Mouse (Mus musculus) ovary, postnatal 10 days (tissue): Measurements from ENCODE around the gene Arsa.

Source experiments
- DNase-seq: peaks from one replicate; pipeline ENCODE4 v3.0.0; 2022; ENCODE audit warnings: low spot score

Arsa gene

DNA sequence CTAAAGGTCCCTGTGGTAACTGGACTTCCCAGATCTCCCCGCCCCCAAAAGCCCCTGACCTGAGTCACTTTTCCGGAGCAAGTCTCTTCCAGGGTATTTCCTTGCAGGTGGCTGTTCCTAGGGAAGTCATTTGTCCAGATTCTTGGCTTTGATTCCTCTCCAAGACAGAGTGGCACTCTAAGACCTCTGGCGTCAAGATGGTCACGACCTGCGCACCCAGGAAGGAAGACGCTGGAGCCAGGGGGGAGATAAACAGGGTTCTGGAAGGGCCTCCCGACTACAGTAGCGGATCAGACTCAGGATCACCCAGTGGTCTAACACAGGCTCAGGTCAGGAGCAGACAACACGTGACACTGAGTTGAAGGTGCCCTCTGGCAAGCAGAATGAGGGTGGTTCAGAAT is at the start of gene Arsa:
Arsa (minus strand) TSS at position 335 of the 401 bp plus-strand sequence.
- no peak for DNase-seq

DNA sequence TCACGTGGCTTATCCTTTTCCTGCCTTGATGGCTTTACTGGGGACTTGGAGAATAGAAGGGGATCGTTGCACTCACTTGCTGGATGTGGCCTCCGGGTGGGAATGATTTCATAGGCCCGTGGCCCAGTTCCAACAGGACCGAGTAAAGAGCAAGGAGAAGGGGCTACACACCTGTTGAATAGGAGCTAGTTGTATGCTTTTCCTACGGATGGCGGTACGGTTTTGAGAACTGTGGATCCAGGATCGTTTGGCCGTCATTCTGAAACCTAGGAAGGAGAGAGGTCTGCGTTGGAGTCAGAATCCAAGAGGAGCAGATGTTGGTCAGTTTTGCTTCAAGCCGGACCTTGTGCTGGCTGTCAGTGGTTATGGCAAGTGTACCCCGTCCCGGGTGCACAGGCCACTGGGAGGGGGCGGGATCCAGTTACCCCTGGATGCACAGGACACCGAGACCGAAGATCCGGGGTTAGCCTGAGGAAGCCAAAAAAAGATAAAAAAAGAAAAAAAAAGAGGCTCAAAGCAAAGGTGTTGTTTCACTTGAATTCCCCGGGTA is 49.6 kb upstream of the Arsa start:
- DNase-seq, result no peak

DNA sequence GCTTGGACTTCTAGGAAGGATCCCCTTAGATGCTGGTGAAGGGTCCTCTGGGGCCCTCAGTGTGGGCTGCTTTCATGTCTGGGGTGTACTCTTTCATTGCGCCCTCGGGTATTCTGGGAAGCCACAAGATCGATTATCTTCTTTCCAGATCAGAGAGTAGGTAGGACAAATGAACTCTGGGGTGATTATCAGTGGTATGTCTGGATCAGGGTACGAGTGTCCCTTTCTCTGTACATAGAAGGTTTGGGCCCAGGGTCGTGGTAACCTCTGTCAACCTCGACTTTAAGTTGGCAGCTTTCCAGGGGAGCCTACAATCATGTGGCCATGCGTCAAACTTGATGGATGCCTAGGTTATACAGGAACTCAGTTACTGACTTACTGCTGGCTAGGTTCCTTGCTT is 48.7 kb upstream of the Arsa start:
- DNase-seq, result no peak

DNA sequence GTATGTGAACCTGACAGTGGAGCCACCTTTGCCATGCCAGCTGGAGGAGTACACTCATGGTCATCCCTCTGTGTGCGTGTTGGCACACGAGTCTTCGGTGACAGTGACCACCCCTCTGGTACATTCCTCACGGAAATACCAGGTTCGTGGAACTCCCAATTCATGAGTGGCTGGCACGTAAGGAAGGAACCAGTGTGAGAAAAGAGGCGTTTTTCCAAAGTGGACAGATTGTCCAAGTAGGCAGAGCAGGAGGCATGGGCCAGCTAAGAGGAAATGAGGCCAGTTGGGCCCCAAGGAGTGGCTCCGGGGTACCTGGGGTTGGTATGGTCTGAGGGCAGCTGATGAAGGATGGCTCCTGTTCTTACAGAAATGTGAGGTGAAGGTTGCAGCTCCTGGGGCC is 48.2 kb upstream of the Arsa start:
- no peak for DNase-seq

DNA sequence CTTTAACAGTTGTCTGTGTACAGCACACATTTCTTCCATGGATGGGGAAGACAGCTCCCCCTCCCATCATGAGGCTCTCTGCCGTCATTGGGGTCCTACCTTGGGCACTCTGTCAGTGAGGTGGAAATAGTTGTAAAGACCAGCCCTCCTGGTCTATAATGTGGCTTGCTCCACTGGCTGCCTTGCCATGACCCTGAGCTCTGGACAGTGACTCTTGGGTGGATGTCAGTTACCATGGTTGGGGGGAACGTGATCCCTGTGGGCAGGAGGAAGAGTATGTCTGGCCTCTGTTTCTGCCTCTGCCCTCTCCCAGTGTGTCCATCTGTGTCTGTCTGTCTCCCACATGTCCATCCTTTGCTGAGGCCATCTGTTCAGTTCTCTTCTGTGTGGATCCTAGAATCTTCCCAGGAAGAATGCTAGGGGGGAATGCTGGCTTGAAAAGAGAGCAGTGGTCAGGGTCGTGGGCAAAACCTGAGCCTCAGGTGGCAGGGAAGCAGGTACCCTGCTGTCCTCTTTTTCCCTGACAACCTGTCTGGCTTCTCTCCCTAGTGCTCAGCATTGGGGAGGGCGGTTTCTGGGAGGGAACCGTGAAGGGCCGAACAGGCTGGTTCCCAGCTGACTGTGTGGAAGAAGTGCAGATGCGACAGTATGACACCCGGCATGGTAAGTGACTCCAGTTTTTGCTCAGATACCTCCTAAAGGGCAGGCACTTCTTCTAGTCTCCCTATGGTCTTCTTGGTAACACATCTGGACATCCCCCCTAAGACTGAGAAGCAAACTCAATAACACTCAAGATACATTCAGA is 47.6 kb upstream of the Arsa start:
- no peak for DNase-seq

DNA sequence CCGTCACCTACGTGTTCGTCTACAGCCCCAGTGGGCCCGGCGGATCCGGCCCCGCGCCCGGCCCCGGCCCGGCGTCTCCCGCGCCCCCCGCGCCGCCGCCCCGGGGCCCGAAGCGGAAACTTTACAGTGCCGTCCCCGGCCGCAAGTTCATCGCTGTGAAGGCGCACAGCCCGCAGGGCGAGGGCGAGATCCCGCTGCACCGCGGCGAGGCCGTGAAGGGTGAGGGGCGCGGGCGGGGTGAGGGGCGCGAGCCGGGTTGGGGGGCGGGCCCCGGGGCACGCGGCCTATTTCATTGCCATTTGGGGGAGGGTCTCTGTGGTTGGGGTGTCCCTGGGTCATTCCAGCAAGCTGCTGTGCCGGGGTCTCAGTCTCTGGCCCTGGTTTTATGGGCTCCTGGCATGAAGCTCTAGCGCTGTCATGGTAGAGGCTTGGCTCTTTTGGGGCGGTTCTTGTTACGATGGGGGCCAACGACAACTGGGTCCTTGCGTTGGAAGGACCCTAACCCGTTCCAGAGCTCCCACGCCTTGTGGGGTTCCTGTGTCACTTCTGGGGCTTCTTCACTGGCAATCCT is 46.9 kb upstream of the Arsa start:
- no peak for DNase-seq

DNA sequence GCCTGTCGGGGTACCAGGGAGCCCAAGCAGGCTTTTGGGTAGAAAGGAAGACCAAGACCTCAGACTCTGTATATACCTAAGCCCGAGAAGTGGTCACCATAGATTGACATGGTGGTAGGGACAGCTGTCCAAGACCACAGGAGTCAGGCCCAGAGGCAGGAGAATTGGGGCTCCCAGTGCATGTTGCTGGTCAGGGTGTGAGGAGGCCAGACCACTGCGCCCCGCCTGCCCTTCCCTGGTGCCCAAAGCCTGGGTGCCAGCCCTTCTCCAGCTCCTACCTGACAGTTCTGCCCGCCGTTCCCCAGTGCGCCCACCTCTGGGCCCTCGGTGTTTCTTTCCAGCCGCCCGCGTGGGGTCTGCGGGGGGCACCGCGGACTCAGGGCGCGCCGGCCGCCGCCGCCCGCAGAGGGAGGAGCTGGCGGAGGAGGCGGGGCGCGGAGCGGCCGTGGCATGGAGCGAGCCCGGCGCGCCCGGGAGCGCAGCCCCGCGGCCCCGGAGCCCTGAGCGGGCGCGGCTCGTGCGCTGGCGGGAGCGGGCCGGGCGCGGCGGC is 46.1 kb upstream of the Arsa start:
- no peak for DNase-seq

DNA sequence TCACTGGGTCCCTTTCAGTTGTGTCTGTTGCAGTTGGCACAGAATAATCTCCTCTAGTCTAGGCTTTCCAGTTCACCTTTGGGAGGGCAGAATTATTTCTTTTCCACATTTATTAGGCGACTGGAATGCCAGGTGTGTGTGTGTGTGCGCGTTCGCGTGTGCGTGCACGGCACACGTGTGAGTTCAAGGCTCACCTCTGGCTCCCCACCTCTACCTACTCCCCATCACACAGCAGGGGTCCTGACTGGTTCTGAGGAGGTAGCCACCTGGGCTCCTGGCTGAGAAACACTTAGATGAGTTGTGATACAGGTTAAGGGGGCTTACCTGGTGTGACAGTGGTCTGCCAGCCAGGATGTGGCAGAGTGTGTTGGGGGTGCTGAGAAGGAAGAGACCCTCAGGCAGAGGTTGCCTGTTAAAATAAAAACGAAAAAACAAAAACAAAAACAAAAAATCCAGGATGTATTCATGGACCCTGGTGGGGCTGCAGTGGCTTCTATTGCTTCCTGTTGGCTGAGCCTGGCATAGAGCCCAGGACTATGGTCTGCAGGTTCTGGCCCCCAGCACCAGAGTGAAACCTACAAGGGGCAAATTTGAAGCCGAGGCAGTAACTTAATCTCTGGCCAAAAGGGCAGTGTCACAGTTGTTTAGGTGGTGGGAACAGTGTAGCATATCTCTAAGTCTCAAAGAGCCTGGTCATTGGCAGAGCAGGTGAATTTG is 45.5 kb upstream of the Arsa start:
- DNase-seq, result no peak

DNA sequence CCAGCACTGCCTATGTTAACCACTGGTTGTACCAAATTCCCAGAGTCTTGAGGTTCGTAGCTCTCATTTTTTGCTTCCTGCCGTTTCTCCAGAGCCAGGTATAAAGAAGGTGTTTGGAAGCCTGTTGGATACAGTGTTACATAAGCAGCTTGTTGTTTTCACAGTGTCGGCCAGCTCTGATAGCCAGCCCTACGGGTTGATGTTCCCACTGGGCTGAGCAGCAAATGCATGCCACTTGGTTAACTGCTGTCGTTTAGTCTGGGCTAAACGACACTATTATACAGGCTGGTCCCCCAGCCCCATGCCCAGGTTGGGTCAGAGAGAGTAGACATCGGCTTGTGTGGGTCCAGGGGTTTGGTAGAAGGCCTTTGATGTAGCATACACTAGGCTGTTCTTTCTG is 44.7 kb upstream of the Arsa start:
- no peak for DNase-seq

DNA sequence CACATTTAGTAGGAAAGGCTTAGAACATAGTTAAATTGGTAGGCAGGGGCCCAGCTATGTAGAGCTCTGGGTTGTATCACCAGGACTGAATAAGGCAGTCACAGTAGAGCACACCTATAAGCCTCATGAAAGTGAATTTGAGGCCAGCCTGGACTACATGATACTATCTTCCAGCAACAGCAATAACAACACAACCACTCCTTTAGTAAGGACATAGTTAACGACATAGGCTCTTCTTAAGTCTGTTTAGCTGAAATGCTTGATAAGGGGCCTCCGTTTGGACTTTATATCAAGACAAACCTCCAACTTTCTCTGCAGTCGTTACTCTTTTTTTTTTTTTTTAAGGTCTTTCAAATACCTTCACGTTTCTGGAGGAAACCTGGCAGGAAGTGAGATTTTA is 35.5 kb upstream of the Arsa start:
- DNase-seq, result no peak

DNA sequence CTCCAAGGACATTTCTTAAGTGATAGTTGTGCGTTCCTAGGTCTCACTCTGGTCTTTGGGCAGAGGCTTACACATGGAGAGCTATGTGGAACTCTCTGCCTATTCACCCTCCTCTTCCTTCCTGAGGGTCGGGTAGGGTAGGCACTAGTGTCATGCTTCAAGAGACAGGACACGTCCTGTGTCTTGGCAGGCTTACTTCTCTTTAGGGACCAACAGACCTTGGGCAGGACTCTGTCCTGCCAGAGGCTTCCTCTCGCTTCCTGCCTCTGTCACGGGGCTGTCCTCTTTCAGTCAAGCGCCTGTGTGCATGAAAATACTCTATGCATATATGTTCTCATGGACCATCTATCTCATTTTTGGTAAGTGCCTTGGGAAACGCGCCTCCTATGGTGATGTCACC is 30.5 kb upstream of the Arsa start:
- DNase-seq, result no peak

DNA sequence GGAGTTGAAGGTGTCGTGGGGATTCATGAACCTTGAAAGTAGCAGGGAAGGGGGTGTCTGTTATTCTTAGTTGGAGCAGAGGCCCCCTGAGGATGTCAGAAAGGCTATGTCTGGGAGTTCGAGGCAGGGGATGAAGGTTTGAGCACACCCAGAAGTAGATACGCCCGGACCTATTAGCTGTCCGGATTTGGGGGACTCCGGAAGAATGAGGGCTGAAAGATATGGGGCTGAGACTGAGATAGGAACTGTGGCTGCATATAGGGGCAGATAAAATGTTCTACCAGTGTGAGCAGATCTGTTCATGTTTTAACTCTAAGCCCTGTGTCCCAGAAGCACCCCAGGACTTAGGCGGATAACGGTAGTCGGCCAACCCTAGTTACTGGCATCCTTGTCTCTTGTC is 27.6 kb upstream of the Arsa start:
- DNase-seq, result no peak

DNA sequence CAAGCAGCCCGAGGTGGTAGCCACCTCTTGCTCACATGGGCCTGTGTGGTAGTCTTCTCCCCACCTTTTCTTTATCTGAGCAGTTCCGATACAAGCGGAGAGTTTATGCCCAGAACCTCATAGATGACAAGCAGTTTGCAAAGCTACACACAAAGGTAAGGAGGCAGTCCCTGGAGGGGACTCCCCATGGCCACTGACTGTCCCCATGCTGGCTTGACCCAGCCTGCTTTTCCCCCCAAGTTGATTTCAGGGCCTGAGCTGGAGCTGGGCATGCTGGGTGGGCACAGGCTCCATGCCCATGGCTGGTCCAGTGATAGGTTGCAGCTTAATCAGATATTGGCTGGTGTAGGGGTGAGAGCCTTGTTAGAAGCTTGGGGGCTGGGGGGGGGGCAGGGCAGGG is 24.1 kb upstream of the Arsa start:
- DNase-seq, result no peak

DNA sequence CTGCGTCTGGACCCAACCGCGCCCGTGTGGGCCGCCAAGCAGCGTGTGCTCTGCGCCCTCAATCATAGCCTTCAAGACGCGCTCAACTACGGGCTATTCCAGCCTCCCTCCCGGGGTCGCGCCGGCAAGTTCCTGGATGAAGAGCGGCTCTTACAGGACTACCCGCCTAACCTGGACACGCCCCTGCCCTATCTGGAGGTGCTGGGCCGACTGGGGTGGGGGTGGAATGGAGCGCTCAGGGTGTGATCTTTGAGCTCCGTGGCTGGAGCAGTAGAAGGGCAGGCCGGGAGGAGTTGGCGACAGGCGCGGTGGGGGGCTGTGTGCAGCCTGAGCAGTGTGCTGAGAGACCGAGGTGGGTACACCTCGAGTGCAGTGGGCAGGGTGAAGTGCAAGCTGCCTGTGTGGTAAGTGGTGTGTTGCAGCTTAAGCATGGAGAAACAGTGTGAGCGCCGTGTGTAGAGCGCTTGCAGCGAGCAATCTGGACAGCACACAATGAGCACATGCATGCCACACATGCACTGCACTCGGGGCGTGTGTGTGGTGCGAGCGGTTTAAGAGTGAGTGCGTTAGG is 23.1 kb upstream of the Arsa start:
- no peak for DNase-seq

DNA sequence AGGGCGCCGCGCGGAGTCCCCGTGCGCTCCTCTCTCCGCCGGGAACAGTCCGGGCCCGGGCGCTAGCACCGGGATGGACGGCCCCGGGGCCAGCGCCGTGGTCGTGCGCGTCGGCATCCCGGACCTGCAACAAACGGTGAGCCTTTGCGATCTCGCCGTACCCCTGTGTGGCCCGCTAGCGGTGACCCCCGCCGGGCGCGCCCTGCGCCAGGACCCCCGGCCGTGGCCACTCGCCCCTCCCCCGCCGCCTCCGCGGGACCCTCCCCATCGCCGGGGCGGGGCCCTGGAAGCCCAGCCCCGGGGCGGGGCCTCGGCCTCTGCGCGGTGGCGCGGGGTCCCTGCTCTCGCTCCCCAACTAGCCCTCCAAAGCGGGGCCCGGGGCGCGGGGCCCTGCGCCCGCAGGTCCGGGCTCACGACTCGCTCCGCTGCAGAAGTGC is 22.6 kb upstream of the Arsa start:
- no peak for DNase-seq

DNA sequence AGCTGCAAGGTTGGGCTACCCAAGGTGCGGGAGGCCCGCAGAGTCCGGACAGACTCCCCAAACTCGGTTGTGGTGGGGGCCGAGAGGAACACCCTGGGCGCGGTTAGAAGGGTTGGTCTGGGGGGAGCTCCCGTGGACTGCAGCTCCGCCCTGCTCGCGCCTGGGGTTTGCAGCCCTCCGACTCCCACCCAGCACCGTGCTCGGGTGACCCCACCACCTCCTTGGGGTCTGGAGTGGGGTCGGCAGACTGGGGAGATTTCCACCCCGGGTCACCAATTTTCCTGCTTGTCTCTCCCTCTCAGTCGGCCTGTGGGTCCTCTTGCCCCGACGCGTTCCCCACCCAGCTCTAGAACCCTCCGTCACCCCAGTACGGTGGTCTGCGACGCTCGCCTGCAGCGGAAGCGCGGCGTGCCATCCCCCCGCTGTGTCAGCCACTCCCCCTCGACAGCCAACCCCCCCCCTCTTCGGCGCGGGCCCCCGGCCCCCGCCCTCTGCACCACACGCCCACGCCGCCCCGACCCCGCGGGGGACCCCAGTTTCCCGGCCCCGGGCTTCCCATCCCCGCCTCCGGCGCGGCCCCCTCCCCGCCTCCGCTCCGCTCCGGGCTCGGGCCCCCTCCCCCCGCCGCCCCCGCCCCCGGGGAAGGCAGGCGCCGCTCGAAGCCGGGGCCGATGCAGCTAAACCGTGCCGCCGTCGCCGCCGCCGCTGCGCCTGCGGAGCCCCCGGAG is 21.9 kb upstream of the Arsa start, which contains the start of gene Shank3:
Shank3 (plus strand) TSS at position 663 of the 728 bp plus-strand sequence.
- DNase-seq, result no peak

DNA sequence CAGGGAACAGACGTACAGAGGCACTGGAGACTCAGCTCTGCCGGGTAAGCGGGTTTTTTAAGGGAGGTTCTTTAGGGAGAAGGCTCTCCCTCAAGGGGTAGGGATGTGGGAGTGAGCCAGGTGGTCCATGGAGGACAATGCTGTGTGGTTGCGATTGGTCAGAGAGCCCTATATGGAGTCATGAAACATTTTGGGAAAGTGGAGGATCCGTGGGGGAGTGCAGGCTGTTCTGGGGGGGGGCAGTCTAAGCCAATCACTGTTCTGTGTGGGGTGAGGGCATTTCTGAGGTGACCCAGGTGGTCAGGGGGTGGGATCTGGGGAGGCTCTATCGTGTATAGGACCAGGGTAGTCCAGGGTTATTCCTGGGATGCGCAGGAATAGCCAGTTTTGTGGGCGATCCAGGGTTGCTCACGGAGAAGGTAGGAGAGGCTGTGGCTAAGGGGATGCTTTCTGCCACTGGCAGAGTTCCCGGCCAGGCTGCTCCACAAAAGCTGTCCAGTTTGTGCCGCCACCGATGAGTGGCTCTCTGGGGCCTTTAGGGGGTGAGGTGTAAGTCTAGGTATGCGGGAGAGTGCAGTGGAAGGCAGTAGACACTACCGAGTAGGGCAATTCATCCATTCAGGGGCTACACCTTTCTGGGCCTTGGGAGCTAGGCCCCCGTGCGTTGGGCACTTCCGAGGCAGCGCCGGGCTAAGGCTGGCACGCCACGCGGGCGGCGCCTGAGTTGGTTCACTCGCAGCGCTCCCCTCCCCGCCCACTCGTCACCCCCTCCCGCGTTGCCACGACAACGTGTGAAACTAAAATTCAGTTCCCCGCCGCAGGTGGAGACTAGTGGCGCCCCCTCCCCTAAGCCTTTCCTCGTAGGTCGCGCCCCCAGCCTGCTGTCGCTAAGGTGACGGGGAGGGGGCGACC is 21.1 kb upstream of the Arsa start:
- no peak for DNase-seq

DNA sequence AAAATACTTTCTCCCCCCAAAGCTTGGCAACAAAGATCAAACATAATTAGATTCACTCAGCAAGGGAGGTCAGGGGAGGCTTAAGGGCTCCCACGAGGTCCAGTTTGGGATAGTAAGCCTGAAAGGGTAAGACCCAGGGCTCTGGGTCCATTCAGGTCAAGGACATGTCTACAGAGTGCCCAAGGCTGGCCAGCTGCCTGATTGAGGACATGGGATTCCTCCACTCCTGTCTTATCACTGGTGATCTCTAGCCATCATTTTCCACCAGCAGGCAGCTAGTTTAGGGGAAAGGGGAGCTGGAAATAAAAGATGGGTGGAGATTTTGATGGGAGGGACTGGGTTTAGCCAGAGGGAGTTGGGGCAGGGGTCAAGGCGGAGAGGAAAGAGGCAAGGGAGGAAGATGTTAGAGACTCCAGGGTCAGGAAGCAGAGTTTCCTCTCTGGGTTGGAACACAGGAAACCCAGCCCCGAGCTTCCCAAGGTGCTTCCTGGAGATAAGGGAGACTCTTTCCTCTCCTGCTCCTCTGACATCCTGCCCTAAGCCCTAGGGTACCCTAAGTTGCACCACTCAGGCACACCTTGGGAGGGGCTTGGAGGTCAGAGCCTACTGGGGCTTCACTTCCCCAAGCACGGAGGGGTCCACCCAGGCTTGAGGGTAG is 20.3 kb upstream of the Arsa start:
- DNase-seq, result no peak

DNA sequence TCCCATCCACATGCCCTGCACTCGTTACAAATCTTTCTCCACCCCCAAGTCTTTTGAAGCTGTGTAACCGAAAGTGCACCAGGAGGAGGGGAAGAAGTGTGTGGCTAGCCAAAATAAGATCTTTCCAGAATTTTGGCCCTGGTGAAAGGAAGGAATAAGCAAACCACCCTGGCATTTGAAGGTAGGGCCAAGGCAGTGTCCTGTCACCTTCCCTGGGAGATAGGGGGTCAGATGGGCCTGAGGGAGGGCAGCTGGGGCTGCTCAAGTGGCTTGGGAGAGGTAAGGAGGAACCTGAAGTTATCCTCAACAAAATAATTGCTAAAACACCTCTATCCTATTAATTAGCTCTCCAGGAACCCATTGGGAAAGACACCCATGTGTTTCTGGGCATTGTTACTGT is 19.6 kb upstream of the Arsa start:
- DNase-seq, result no peak

DNA sequence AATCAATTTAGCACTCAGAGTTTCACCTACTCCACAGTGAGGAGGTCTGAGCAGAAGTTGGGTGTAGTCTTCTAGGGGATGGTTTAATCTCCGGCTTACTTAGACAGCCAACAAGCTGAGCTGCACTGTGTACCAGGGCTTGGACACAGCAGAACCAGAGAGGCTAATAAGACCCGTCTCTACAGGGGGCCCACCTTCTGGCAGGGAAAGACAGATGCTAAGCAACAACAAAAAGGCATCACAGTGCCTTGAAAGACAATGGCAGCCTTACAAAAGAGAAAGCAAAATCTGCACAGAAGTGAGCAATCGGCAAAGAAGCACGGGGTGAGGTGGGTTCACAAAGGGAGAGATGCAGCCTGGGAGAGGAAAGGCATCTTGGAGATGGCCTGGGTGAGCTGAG is 18.9 kb upstream of the Arsa start:
- no peak for DNase-seq
